Mouse (Mus musculus) lung, postnatal 0 days (tissue): ENCODE results near the gene Cct3. TPM values are rescaled to one million over a fixed set of nuclear protein-coding genes. Genes with fewer than 3 reads are reported as not detected.
A peak's percentile ranks its signal among the peaks of the same experiment; 100 is the strongest.
"Not testable (repeated sequence)": the region's sequence is repeated elsewhere in the genome, so short reads cannot be mapped to it uniquely, and the experiment has no call there.

Source experiments
- ATAC-seq: fragments of 200-750 bp; cut with Nextera tagmentation; 2 replicates; pipeline ENCODE4 v1.8.0; 2017; ENCODE audit warnings: moderate library complexity
- DNase-seq: peaks from one replicate; pipeline ENCODE4 v3.0.0-alpha.2; 2016; ENCODE audit warnings: low spot score
- H3K27ac ChIP-seq: fragments of 300-500 bp; sonication (generic); 2 replicates; pipeline ENCODE4 v1.5.1; 2014; ENCODE audit warnings: antibody characterized with exemption, mild to moderate bottlenecking, low read length, mixed read lengths
- H3K27me3 ChIP-seq: fragments of 300-500 bp; sonication (generic); replicated peaks from 2 replicates; pipeline ENCODE4 v1.6.1; 2014; ENCODE audit warnings: low read length, mixed read lengths; ENCODE audit not compliant: insufficient read depth
- H3K36me3 ChIP-seq: fragments of 300-500 bp; sonication (generic); 2 replicates; pipeline ENCODE4 v1.6.1; 2014; ENCODE audit warnings: low read length, mixed read lengths; ENCODE audit not compliant: insufficient read depth
- H3K4me1 ChIP-seq: fragments of 300-500 bp; sonication (generic); 2 replicates; pipeline ENCODE4 v1.6.1; 2014; ENCODE audit warnings: antibody characterized with exemption, low read depth, low read length, mixed read lengths; ENCODE audit not compliant: insufficient read depth
- H3K4me2 ChIP-seq: fragments of 300-500 bp; sonication (generic); replicated peaks from 2 replicates; pipeline ENCODE4 v1.6.1; 2014; ENCODE audit warnings: low read depth, mild to moderate bottlenecking, low read length, moderate library complexity, mixed read lengths
- H3K4me3 ChIP-seq: fragments of 300-500 bp; sonication (generic); 2 replicates; pipeline ENCODE4 v1.5.1; 2014; ENCODE audit warnings: low read depth, low read length
- H3K9ac ChIP-seq: fragments of 300-500 bp; sonication (generic); replicated peaks from 2 replicates; pipeline ENCODE4 v1.6.1; 2014; ENCODE audit warnings: low read depth, mild to moderate bottlenecking
- H3K9me3 ChIP-seq: fragments of 300-500 bp; sonication (generic); 2 replicates; pipeline ENCODE4 v1.6.1; 2016; ENCODE audit warnings: low read length, mixed read lengths
- CTCF ChIP-seq: IDR thresholded peaks from 2 replicates; pipeline ENCODE4 v1.5.1; 2016; ENCODE audit warnings: antibody characterized with exemption, mild to moderate bottlenecking
- EP300 ChIP-seq: IDR thresholded peaks from 2 replicates; pipeline ENCODE4 v1.6.1; 2016; ENCODE audit warnings: antibody characterized with exemption, mild to moderate bottlenecking, control low read depth
- WGBS: fragments of 180-500 bp; shearing (Covaris S2); extraction: QIAGEN DNeasy Blood & Tissue Kit; methylation state at CpG from one replicate; pipeline ENCODE4 v1.1.7; 2014; 5-methylcytosine and 5-hydroxymethylcytosine counted together
- polyA plus RNA-seq: library from polyadenylated mRNA; unstranded; fragments of >200 nt; fragmentation: Nextera tagmentation; extraction: Ambion mirVana; gene quantifications from 2 replicates; pipeline ENCODE4 v1.2.1, GENCODE M21; 2015

Gene Cct3
- polyA plus RNA-seq, 1 experiment from 2014 or later: 173 TPM

GRCm38 (mm10) chr3:88361612-88362313, 64.8 kb downstream of the Cct3 start:
- DNase-seq (no peak), ATAC-seq (no peak)
- Histone ChIP-seq H3K4me1 (peaks cover 5% of the 10 kb centered on the region; the same call in 1 of the 2 replicates), H3K36me3 (peaks cover 40% of the 10 kb centered on the region; the same call in 1 of the 2 replicates), H3K27me3 (0 out of 2 replicates have a peak, but pooled peaks cover 3% of the 10 kb centered on the region), H3K4me3 (no peak overlapping the region), H3K4me2 (no peak overlapping the region), H3K9ac (no peak overlapping the region), H3K9me3 (no peaks in the 10 kb centered on the region), H3K27ac (no peak overlapping the region)
- WGBS: 78% methylated on average over 2 of the region's 2 CpGs
- TF ChIP-seq EP300 (no peak), CTCF (no peak)

- ATAC-seq: peak; percentile 32
- no peak overlapping the region for H3K4me2 ChIP-seq
These were observed 66.8 kb downstream of the Cct3 start for GRCm38 (mm10) chr3:88363700-88364099.

DNA sequence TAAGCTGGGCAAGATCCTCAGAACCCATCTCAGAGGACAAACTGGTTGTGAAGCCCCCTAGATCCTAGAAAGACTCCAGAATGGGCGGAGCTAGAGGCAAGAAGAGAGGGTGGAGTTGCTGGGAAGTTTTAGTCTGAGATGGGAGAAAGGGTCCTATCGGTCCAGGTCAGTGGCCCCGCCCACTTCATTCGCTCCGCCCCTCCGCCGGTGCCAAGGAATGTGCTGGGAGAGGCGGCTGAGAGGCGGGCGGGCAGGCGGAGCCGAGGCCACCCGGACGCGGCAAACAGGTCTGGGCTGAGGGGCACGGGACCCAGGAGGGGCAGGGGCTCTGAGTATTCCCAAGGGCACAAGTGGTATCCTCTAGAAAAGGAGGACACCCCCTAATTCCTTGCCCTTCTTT, 67.4 kb downstream of the Cct3 start, which contains the start of gene Paqr6:
Gene Paqr6, plus strand, starts transcription at position 248 of the 400 bp plus-strand sequence.
- no peak within 1 kb of the TSS for H3K9ac ChIP-seq
- ATAC-seq (peak; percentile 69), DNase-seq (peak; percentile 74)
- no peak within 1 kb of the TSS for H3K4me3 ChIP-seq
- H3K9me3 ChIP-seq: no peaks in the 10 kb centered on the region
- peaks cover 24% of the 10 kb centered on the region; the same call in 1 of the 2 replicates for H3K36me3 ChIP-seq
- peak within 1 kb of the TSS; percentile 20; the same call in 1 of the 2 replicates for H3K4me2 ChIP-seq
- no peak within 1 kb of the TSS for H3K27ac ChIP-seq
- 2% methylated on average over 16 of the region's 16 CpGs for WGBS
- no peak for TF ChIP-seq CTCF
- no peak for TF ChIP-seq EP300
- 0 out of 2 replicates have a peak, but pooled peaks cover 3% of the 10 kb centered on the region for H3K27me3 ChIP-seq
- peaks cover 5% of the 10 kb centered on the region; the same call in 1 of the 2 replicates for H3K4me1 ChIP-seq

More at GRCm38 (mm10) chr3:88363700-88364099, 66.8 kb downstream of the Cct3 start:
- no peak for TF ChIP-seq CTCF
- H3K4me1 ChIP-seq: peaks cover 5% of the 10 kb centered on the region; the same call in 1 of the 2 replicates
- 61% methylated on average over 4 of the region's 4 CpGs for WGBS
- 0 out of 2 replicates have a peak, but pooled peaks cover 3% of the 10 kb centered on the region for H3K27me3 ChIP-seq
- H3K36me3 ChIP-seq: peaks cover 29% of the 10 kb centered on the region; the same call in 1 of the 2 replicates
- peak; percentile 21 for DNase-seq
- no peak overlapping the region for H3K27ac ChIP-seq
- no peak overlapping the region for H3K9ac ChIP-seq
- H3K4me3 ChIP-seq: no peak overlapping the region
- no peaks in the 10 kb centered on the region for H3K9me3 ChIP-seq

DNA sequence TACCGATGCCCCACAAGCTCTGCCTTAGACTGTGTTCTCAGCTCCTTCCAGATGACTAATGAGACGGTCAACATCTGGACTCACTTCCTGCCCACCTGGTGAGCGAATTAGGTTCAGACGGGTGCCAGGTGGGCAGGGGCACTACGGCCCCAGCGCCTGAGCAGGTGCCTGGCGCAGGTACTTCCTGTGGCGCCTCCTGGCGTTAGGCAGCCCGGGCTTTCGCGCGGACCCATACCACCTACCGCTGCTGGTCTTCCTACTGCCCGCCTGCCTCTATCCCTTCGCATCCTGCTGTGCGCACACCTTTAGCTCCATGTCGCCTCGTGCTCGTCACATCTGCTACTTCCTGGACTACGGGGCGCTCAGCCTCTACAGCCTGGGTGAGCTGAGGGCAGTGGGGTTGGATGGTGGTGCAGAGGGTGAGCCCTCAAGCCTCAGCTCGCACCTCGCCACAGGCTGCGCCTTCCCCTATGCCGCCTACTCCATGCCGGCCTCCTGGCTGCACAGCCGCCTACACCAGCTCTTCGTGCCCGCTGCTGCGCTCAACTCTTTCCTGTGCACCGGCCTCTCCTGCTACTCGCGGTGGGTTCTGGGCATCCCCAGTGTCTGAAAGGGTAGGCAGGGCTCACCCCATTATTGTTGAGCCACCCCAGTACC, 68.9 kb downstream of the Cct3 start:
- no peak overlapping the region for H3K4me3 ChIP-seq
- ATAC-seq (no peak), DNase-seq (no peak)
- peaks cover 5% of the 10 kb centered on the region; the same call in 1 of the 2 replicates for H3K4me1 ChIP-seq
- no peak overlapping the region for H3K9ac ChIP-seq
- H3K27ac ChIP-seq: no peak overlapping the region
- H3K9me3 ChIP-seq: no peaks in the 10 kb centered on the region
- H3K36me3 ChIP-seq: peaks cover 9% of the 10 kb centered on the region; the same call in 1 of the 2 replicates
- no peak overlapping the region for H3K4me2 ChIP-seq
- TF ChIP-seq CTCF (no peak), EP300 (no peak)
- WGBS: 47% methylated on average over 34 of the region's 34 CpGs
- H3K27me3 ChIP-seq: 0 out of 2 replicates have a peak, but pooled peaks cover 3% of the 10 kb centered on the region

DNA sequence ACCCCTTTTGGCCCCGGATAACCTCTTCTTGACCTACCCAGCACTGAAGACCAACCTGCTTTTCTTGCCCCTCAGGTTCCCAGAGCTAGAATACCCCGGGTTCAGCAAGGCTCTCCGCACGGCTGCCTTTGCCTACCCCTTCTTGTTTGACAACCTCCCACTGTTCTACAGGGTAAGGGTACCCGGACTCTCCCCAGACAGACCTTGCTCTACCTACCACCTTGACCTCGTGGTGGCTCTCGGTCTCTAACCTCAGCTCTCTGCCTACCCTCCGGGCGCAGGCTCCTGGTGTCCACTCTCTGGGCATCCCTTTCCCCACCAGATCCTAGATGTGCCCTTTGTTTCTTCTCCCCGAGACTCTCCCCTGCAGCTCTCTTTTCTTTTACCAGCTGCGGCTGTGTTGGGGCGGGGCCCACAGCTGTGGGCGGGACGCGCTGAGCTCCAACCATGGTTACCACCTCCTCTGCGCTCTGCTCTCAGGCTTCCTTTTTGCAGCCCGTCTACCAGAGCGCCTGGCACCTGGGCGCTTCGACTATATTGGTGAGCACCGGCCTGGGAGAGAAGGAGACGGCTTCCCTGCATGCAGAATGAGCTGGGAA, 70.0 kb downstream of the Cct3 start:
- not testable (repeated sequence) for H3K4me3 ChIP-seq, H3K9ac ChIP-seq, H3K27me3 ChIP-seq, H3K36me3 ChIP-seq, H3K27ac ChIP-seq, H3K4me1 ChIP-seq, DNase-seq, H3K4me2 ChIP-seq, H3K9me3 ChIP-seq
- WGBS: 5% methylated on average over 18 of the region's 22 CpGs
- ATAC-seq: peak; percentile 75

- H3K9me3 ChIP-seq, H3K4me2 ChIP-seq, H3K36me3 ChIP-seq, H3K4me1 ChIP-seq, H3K9ac ChIP-seq, H3K27me3 ChIP-seq, DNase-seq, H3K4me3 ChIP-seq, H3K27ac ChIP-seq, ATAC-seq: not testable (repeated sequence)
- WGBS: 53% methylated on average over 3 of the region's 7 CpGs
These were observed 70.6 kb downstream of the Cct3 start for GRCm38 (mm10) chr3:88367517-88367916.

DNA sequence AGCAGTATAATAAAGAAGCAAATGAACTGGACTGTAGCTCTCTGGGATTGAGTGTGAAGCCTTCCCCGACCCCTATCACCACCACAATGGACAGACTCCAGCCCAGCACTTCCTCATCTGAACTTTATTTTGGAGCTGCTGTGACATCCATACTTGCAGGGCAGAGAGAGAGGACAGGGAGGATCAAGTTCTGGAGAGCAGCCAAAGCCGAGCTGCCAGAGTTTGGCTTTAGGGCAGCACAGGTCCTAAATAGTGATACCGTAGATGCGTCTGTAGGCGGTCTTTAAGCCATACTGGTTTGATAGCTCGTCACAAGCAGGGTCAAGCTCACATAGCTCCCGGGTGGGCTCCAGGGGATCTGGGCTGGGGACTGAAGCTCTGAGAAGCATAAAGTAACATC, 71.6 kb downstream of the Cct3 start:
- not testable (repeated sequence) for H3K27ac ChIP-seq, DNase-seq, H3K27me3 ChIP-seq, H3K9ac ChIP-seq, H3K36me3 ChIP-seq, H3K4me1 ChIP-seq, H3K4me3 ChIP-seq, H3K4me2 ChIP-seq, H3K9me3 ChIP-seq, ATAC-seq
- 83% methylated on average over 7 of the region's 7 CpGs for WGBS
